Mouse (Mus musculus) ES-E14 (cell line): ENCODE results near the gene Adgrf5. TPM values are rescaled to one million over a fixed set of nuclear protein-coding genes. Genes with fewer than 3 reads are reported as not detected.

Experiments
- DNase-seq: peaks from one replicate; pipeline ENCODE4 v3.0.0-alpha.2; 2013; ENCODE audit warnings: low read depth, low spot score
- H3K27ac ChIP-seq: 2 replicates; pipeline ENCODE4 v1.5.1; 2012; ENCODE audit warnings: low read depth, mild to moderate bottlenecking, low read length, moderate library complexity, mixed read lengths; ENCODE audit not compliant: poor library complexity, insufficient read depth, severe bottlenecking
- H3K36me3 ChIP-seq: 2 replicates; pipeline ENCODE4 v1.6.1; 2012; ENCODE audit warnings: mild to moderate bottlenecking, low read length, moderate library complexity, mixed read lengths; ENCODE audit not compliant: control insufficient read depth, poor library complexity, insufficient read depth, severe bottlenecking
- H3K4me1 ChIP-seq, 2 experiments: fragments of 150-350 bp in 1 of 2; sonication (generic) in 1 of 2; 2 replicates each; pipeline ENCODE4 v1.6.1; 2012; ENCODE audit warnings: low read length in 2 of 2, mild to moderate bottlenecking in 1 of 2, mixed read lengths in 1 of 2; ENCODE audit not compliant: control insufficient read depth in 2 of 2, insufficient read depth in 2 of 2, poor library complexity in 1 of 2
- H3K4me3 ChIP-seq, 2 experiments: fragments of 150-350 bp in 1 of 2; sonication (generic) in 1 of 2; 2 replicates each; pipeline ENCODE4 v1.5.1; 2012; ENCODE audit warnings: low read length in 2 of 2, low read depth in 1 of 2, mild to moderate bottlenecking in 1 of 2, mixed read lengths in 1 of 2; ENCODE audit not compliant: insufficient read depth in 1 of 2, poor library complexity in 1 of 2, severe bottlenecking in 1 of 2
- H3K9ac ChIP-seq: 2 replicates; pipeline ENCODE4 v1.6.1; 2012; ENCODE audit warnings: low read depth, mild to moderate bottlenecking, low read length, mixed read lengths; ENCODE audit not compliant: poor library complexity, insufficient read depth, severe bottlenecking
- H3K9me3 ChIP-seq: fragments of 150-350 bp; sonication (generic); 2 replicates; pipeline ENCODE4 v1.6.1; 2012; ENCODE audit warnings: low read depth, mild to moderate bottlenecking, low read length; ENCODE audit not compliant: control insufficient read depth, insufficient read depth
- CHD2 ChIP-seq: IDR thresholded peaks from 2 replicates; pipeline ENCODE4 v1.6.1; 2014; ENCODE audit warnings: mild to moderate bottlenecking, low read depth, low read length, inconsistent platforms
- HCFC1 ChIP-seq: IDR thresholded peaks from 2 replicates; pipeline ENCODE4 v1.6.1; 2012; ENCODE audit warnings: low read length, inconsistent platforms, borderline replicate concordance; ENCODE audit not compliant: insufficient read depth
- MAFK ChIP-seq: IDR thresholded peaks from 2 replicates; pipeline ENCODE4 v1.6.1; 2014; ENCODE audit warnings: mild to moderate bottlenecking, low read depth, low read length, inconsistent platforms; ENCODE audit not compliant: insufficient read depth
- ZC3H11A ChIP-seq: IDR thresholded peaks from 2 replicates; pipeline ENCODE4 v1.6.1; 2012; ENCODE audit warnings: low read depth, mild to moderate bottlenecking, inconsistent platforms, low read length, borderline replicate concordance
- ZNF384 ChIP-seq: IDR thresholded peaks from 2 replicates; pipeline ENCODE4 v1.6.1; 2012; ENCODE audit warnings: low read depth, low read length, inconsistent platforms
- in situ Hi-C, 2 experiments: fragments of 600-800 bp; cut with MboI; formaldehyde crosslinking; loops; one replicate each; pipeline ENCODE4 v1.15.1; 2025; ENCODE audit warnings: low sequenced_read_pairs in 2 of 2, inconsistent platforms in 1 of 2; ENCODE audit not compliant: unreplicated experiment in 2 of 2
- total RNA-seq: library from RNA; depleted of rRNA; stranded (reverse); fragments of 300-350 nt; gene quantifications from 2 replicates; pipeline ENCODE4 v1.2.3, GENCODE M21; 2012

Gene Adgrf5
- total RNA-seq, 1 experiment, result 5.5 TPM

DNA sequence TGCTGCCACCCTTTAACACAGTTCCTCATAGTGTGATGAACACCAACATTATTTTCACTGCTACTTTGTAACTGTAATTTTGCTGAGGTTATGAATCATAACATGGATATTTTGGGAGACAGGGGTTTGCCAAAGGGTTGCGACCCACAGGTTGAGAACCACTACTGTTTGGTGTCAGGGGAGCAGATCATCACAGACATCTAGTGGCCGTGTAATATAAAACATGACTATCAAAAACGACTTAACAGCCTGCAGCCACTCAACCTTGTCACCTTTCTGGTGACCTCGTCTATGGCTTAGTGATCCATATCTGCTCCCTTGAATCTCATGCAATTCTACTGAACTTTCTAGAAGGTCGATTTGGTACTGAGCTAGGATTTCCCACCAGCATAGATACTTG is 63.7 kb downstream of the Adgrf5 start:
- Histone ChIP-seq H3K4me3 (no peak overlapping the region), H3K9ac (no peak overlapping the region), H3K36me3 (no peaks in the 10 kb centered on the region), H3K9me3 (no peaks in the 10 kb centered on the region), H3K27ac (no peak overlapping the region), H3K4me1 (no peaks in the 10 kb centered on the region)
- in situ Hi-C loops, result no loop called here
- no peak for TF ChIP-seq ZC3H11A
- no peak for TF ChIP-seq ZNF384
- TF ChIP-seq MAFK, result no peak
- TF ChIP-seq CHD2, result no peak
- no peak for TF ChIP-seq HCFC1
- no peak for DNase-seq

GRCm38 (mm10) chr17:43431692-43432091 is 71.4 kb downstream of the Adgrf5 start:
- no peak overlapping the region for H3K4me3 ChIP-seq

GRCm38 (mm10) chr17:43434485-43434884 is 74.2 kb downstream of the Adgrf5 start:
- H3K4me3 ChIP-seq, result no peak overlapping the region
- H3K27ac ChIP-seq, result no peak overlapping the region
- DNase-seq, result no peak
- H3K36me3 ChIP-seq, result no peaks in the 10 kb centered on the region
- H3K9me3 ChIP-seq, result no peaks in the 10 kb centered on the region
- no peaks in the 10 kb centered on the region for H3K4me1 ChIP-seq
- no peak overlapping the region for H3K9ac ChIP-seq
- in situ Hi-C loops, result no loop called here
- TF ChIP-seq ZC3H11A (no peak), ZNF384 (no peak), MAFK (no peak), CHD2 (no peak), HCFC1 (no peak)

More at GRCm38 (mm10) chr17:43431692-43432091, 71.4 kb downstream of the Adgrf5 start:
- Histone ChIP-seq H3K27ac (no peak overlapping the region), H3K9me3 (no peaks in the 10 kb centered on the region), H3K9ac (no peak overlapping the region), H3K36me3 (no peaks in the 10 kb centered on the region), H3K4me1 (no peaks in the 10 kb centered on the region)
- no peak for TF ChIP-seq ZC3H11A
- no peak for TF ChIP-seq HCFC1
- no peak for TF ChIP-seq ZNF384
- TF ChIP-seq CHD2, result no peak
- no peak for TF ChIP-seq MAFK
- DNase-seq, result no peak
- in situ Hi-C loops, result no loop called here

DNA sequence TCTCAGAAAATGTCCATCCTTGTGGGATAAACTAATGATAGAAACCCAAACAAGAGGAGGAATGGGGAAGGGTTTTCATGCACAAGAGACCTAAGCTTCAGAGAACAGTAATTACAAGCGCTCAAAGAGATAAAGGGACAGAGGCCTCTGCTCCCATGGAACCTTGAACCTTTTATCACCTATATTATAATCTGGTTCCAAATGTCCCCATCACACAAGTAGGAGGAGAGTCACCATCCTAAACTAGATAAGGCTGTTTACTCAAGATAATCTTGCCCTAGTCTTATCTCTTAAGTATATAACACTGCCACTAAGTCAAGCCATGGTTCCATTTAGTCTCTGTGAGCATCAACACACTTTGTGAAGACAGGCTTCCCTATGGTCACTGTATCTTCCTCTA is 91.0 kb downstream of the Adgrf5 start:
- no peak for DNase-seq
- Histone ChIP-seq H3K4me1 (no peaks in the 10 kb centered on the region), H3K36me3 (no peaks in the 10 kb centered on the region), H3K4me3 (no peak overlapping the region), H3K27ac (no peak overlapping the region), H3K9me3 (no peaks in the 10 kb centered on the region), H3K9ac (no peak overlapping the region)
- no peak for TF ChIP-seq ZC3H11A
- TF ChIP-seq HCFC1, result no peak
- no peak for TF ChIP-seq CHD2
- TF ChIP-seq MAFK, result no peak
- TF ChIP-seq ZNF384, result no peak
- in situ Hi-C loops, result loop anchor here (10.0 kb wide), 2 partner anchors 186 to 456 kb away; no protein-coding TSS in a partner anchor

DNA sequence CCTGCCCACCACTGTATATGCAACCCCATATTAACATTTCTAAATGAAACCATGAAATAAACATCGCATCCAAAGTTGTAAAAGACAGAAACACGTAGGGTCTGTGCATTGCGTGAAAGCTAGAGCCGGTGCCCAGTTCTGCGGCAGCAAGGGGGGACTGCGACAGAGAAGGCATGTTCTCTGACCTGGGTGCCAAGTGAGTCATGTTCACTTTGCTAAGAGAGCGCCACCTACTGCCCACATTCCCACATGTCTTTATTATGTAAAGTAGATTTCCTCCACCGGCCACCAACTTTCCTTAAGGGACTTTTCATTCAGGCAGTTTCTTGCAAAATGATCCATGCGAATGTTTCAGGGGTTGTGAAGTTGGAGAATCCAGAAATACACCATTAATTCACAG is 98.3 kb downstream of the Adgrf5 start:
- in situ Hi-C loops, result loop anchor here (5.0 to 10.0 kb wide), 3 partner anchors 191 to 464 kb away; no protein-coding TSS in a partner anchor
- Histone ChIP-seq H3K4me1 (no peaks in the 10 kb centered on the region), H3K36me3 (no peaks in the 10 kb centered on the region), H3K9me3 (no peaks in the 10 kb centered on the region), H3K9ac (no peak overlapping the region), H3K4me3 (no peak overlapping the region), H3K27ac (no peak overlapping the region)
- DNase-seq, result peak; percentile 70
- TF ChIP-seq CHD2 (no peak), HCFC1 (no peak), ZNF384 (no peak), ZC3H11A (no peak), MAFK (no peak)
